Mouse (Mus musculus) erythroblast, embryonic 14.5 days (primary cell): ENCODE measurements around the gene Mecr.

Experiments
- GATA1 ChIP-seq: IDR thresholded peaks from 2 replicates; pipeline ENCODE4 v1.6.1; 2012; ENCODE audit warnings: low read length, inconsistent platforms, mixed read lengths
- TAL1 ChIP-seq: IDR thresholded peaks from 3 replicates; pipeline ENCODE4 v1.6.1; 2012; ENCODE audit warnings: low read length, inconsistent platforms, mixed read lengths

DNA sequence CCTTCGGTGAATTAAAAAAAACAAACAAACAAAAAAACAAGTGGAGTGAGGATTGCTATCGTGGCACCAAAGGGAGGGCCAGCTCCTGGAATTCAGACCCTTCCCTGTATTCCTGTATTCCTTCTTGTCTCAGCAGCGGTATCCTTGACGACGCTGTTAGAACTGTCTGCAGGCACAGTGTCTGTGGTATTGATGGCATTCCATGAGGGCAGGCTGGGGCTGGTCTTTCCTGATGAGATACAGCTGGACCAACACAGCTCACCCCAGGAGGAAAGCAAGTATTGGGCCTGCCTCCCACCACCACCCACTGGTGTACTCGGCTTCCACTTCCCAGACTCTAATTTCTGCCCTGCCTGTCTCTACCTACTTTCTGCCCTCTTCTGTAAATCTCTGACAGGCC is 4.8 kb downstream of the Mecr start:
- TF ChIP-seq GATA1 (no peak), TAL1 (no peak)
